Mouse (Mus musculus) gastrocnemius, adult 2 months (tissue): Measurements from ENCODE around the gene Camk1d. TPM values are rescaled to one million over a fixed set of nuclear protein-coding genes. Genes with fewer than 3 reads are reported as not detected.
"Not testable (repeated sequence)": the region's sequence is repeated elsewhere in the genome, so short reads cannot be mapped to it uniquely, and the experiment has no call there.

Experiments used
- DNase-seq: peaks from one replicate; pipeline ENCODE4 v3.0.0; 2022
- H3K27ac ChIP-seq: fragments of 200-600 bp; 2 replicates; pipeline ENCODE4 v1.8.1; 2022; ENCODE audit warnings: mild to moderate bottlenecking
- H3K4me3 ChIP-seq: fragments of 200-600 bp; 2 replicates; pipeline ENCODE4 v1.8.1; 2022; ENCODE audit warnings: mild to moderate bottlenecking, moderate library complexity
- CTCF ChIP-seq: fragments of 200-600 bp; IDR thresholded peaks from 2 replicates; pipeline ENCODE4 v1.8.1; 2022; ENCODE audit warnings: antibody characterized with exemption, mild to moderate bottlenecking, moderate library complexity
- intact Hi-C: fragments of 180-260 bp; cut with DNase I; formaldehyde crosslinking; loops from one replicate; pipeline ENCODE4 v1.15.1; 2025
- total RNA-seq, 2 experiments: library from RNA; stranded (reverse); gene quantifications; 2 replicates each; pipeline ENCODE4 v1.2.3; 2021

Camk1d gene
- total RNA-seq, 2 experiments from 2014 or later: 1.6 TPM

GRCm38 (mm10) chr2:5553264-5553663 is 161.1 kb downstream of the Camk1d start:
- intact Hi-C loops: no loop called here
- H3K4me3 ChIP-seq: no peak overlapping the region
- H3K27ac ChIP-seq: no peak overlapping the region
- DNase-seq: no peak
- TF ChIP-seq CTCF: no peak

- H3K27ac ChIP-seq: no peak overlapping the region
- intact Hi-C loops: no loop called here
- DNase-seq: no peak
- H3K4me3 ChIP-seq: no peak overlapping the region
- TF ChIP-seq CTCF: no peak
Observed at GRCm38 (mm10) chr2:5551758-5552255, 162.5 kb downstream of the Camk1d start.

- intact Hi-C loops: no loop called here
- no peak for TF ChIP-seq CTCF
- Histone ChIP-seq H3K4me3 (no peak overlapping the region), H3K27ac (no peak overlapping the region)
- no peak for DNase-seq
Observed at GRCm38 (mm10) chr2:5549334-5549733, 165.0 kb downstream of the Camk1d start.

- intact Hi-C loops: no loop called here
- H3K27ac ChIP-seq: no peak overlapping the region
- H3K4me3 ChIP-seq: no peak overlapping the region
- no peak for DNase-seq
- TF ChIP-seq CTCF: no peak
Observed at GRCm38 (mm10) chr2:5548872-5549271, 165.4 kb downstream of the Camk1d start.

GRCm38 (mm10) chr2:5540870-5541269 is 173.4 kb downstream of the Camk1d start:
- no peak overlapping the region for H3K27ac ChIP-seq
- DNase-seq: no peak
- H3K4me3 ChIP-seq: no peak overlapping the region
- no peak for TF ChIP-seq CTCF
- intact Hi-C loops: no loop called here

DNA sequence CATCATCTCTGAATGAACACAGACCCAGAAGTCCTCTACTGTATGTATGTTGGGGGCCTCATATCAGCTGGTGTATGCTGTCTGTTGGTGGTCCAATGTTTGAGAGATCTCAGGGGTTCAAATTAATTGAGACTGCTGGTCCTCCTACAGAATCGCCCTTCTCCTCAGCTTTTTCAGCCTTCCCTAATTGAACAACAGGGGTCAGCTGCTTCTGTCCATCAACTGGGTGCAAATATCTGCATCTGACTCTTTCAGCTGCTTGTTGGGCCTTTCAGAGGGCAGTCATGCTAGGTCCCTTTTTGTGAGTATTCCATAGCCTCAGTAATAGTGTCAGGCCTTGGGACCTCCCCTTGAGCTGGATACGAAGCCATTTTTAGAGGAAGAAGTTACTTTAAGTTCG is 174.4 kb downstream of the Camk1d start:
- H3K4me3 ChIP-seq, intact Hi-C loops, DNase-seq, H3K27ac ChIP-seq: not testable (repeated sequence)

DNA sequence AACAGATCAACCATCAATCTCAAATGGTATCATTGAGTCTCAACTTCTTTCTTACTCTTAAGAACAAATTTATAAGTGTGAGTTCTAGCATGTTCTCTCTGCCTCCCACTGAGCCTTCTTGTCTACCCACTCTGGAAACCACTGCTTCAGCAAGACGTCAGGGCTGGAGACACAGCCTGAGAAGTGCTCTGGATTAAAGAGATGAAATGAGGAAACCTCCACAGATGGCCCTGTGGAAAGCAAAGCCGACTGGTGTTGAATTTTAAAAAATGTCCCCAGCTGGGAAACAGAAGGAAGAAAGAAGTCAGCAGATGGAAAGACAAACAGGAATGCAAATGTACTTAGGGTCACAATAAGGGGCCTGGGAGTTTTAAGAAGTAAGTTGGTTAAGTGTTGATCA is 180.4 kb downstream of the Camk1d start:
- Histone ChIP-seq H3K4me3 (no peak overlapping the region), H3K27ac (no peak overlapping the region)
- intact Hi-C loops: no loop called here
- no peak for TF ChIP-seq CTCF
- DNase-seq: no peak

GRCm38 (mm10) chr2:5529992-5530391 is 184.3 kb downstream of the Camk1d start:
- no peak overlapping the region for H3K27ac ChIP-seq
- no peak for DNase-seq
- H3K4me3 ChIP-seq: no peak overlapping the region
- intact Hi-C loops: no loop called here
- TF ChIP-seq CTCF: no peak

DNA sequence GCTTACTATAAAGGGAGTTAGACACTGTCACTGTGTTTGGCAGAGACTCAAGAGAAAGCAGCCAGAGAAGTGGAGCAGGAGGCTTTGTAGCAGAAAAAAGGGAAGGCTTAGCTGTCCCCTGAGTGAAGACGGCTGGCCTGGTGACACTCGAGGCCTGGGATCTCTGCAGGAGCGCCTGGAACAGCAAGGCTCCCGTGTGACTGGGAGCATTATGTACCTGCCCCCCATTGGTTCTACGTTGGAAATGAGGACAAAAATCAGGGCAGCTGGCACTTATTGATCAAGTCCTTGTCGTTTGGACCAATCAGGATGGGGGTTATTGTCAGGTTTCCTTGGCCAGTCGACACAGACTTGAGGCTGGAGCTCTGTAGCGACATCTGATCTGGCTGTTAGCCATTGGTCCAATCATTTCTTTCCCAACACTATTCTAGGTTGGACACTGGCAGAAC is 195.1 kb downstream of the Camk1d start:
- TF ChIP-seq CTCF: no peak
- no peak for DNase-seq
- intact Hi-C loops: no loop called here
- Histone ChIP-seq H3K27ac (no peak overlapping the region), H3K4me3 (no peak overlapping the region)

GRCm38 (mm10) chr2:5515106-5515505 is 199.2 kb downstream of the Camk1d start:
- no peak for TF ChIP-seq CTCF
- no peak overlapping the region for H3K4me3 ChIP-seq
- intact Hi-C loops: no loop called here
- DNase-seq: no peak
- H3K27ac ChIP-seq: no peak overlapping the region

DNA sequence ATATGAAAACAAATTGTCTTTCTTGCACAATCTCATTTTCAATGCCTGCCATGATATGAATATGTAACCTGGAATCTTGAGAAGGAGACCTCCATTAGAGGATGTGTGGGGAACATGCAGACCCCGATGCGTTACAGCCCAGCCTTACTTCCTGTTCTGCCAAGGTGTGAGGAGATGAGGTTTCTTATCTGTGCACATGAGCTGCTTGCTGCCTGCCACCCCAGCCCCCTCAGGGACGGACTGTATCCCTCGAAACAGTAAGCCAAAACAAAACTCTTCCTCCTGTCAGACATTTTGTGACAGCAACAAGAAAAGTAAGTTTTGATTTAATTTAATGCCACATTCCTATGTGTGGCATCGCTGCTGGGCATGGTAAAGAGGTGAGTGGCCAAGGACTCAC is 200.2 kb downstream of the Camk1d start:
- H3K4me3 ChIP-seq: no peak overlapping the region
- no peak overlapping the region for H3K27ac ChIP-seq
- no peak for DNase-seq
- intact Hi-C loops: no loop called here
- TF ChIP-seq CTCF: no peak

- Histone ChIP-seq H3K27ac (no peak overlapping the region), H3K4me3 (no peak overlapping the region)
- TF ChIP-seq CTCF: no peak
- DNase-seq: no peak
- intact Hi-C loops: no loop called here
Observed at GRCm38 (mm10) chr2:5513621-5514020, 200.7 kb downstream of the Camk1d start.

DNA sequence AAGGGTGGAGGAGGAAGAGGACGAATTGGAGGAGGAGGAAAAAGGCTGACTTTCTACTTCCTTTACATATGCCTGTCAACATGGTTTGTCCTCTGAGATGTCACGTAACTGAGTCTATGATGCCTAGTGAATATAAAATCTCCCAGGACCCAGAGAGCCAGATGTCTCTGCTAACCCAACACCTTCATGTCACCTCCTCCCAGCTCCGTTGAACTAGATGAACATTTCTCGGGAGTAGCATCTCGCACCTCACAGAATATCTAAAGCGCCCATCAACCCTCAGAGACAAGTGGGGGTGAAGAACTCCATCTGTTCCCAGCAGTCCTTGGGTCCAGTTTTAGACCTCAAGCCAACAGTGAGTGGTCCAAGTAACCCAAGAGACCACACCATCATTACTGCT is 204.3 kb downstream of the Camk1d start:
- no peak for DNase-seq
- no peak for TF ChIP-seq CTCF
- no peak overlapping the region for H3K27ac ChIP-seq
- intact Hi-C loops: no loop called here
- H3K4me3 ChIP-seq: no peak overlapping the region

- TF ChIP-seq CTCF: no peak
- DNase-seq: peak; percentile 56
Observed at GRCm38 (mm10) chr2:5499620-5500019, 214.7 kb downstream of the Camk1d start.

DNA sequence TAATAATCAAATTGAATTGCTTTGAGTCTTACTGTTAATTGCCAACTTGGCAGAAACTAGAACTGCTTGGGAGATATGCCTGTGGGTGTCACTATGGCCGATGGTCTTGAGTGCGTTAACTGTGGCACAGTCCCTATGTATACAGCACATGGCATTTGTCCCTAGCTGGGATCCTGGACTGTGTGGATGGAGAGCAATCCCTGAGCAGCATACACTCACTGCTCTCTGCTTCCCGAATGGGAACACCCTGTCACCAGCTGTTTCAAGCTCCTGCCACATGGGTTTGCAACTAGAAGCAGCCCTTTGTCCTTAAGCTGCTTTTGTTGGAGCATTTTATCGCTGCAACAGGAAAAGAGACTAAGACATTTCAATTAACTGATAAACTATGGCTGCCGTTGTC is 224.4 kb downstream of the Camk1d start:
- DNase-seq: no peak
- TF ChIP-seq CTCF: no peak
- intact Hi-C loops: no loop called here
- Histone ChIP-seq H3K27ac (no peak overlapping the region), H3K4me3 (no peak overlapping the region)

More at GRCm38 (mm10) chr2:5499620-5500019, 214.7 kb downstream of the Camk1d start:
- no peak overlapping the region for H3K4me3 ChIP-seq
- intact Hi-C loops: no loop called here
- no peak overlapping the region for H3K27ac ChIP-seq
